Mouse (Mus musculus) ES-E14 (cell line): ENCODE data around the gene Morn1. TPM values are rescaled to one million over a fixed set of nuclear protein-coding genes. Genes with fewer than 3 reads are reported as not detected.

Source experiments
- DNase-seq: peaks from one replicate; pipeline ENCODE4 v3.0.0-alpha.2; 2013; ENCODE audit warnings: low read depth, low spot score
- H3K27ac ChIP-seq: 2 replicates; pipeline ENCODE4 v1.5.1; 2012; ENCODE audit warnings: low read depth, mild to moderate bottlenecking, low read length, moderate library complexity, mixed read lengths; ENCODE audit not compliant: poor library complexity, insufficient read depth, severe bottlenecking
- H3K36me3 ChIP-seq: 2 replicates; pipeline ENCODE4 v1.6.1; 2012; ENCODE audit warnings: mild to moderate bottlenecking, low read length, moderate library complexity, mixed read lengths; ENCODE audit not compliant: control insufficient read depth, poor library complexity, insufficient read depth, severe bottlenecking
- H3K4me1 ChIP-seq, 2 experiments: fragments of 150-350 bp in 1 of 2; sonication (generic) in 1 of 2; 2 replicates each; pipeline ENCODE4 v1.6.1; 2012; ENCODE audit warnings: low read length in 2 of 2, mild to moderate bottlenecking in 1 of 2, mixed read lengths in 1 of 2; ENCODE audit not compliant: control insufficient read depth in 2 of 2, insufficient read depth in 2 of 2, poor library complexity in 1 of 2
- H3K4me3 ChIP-seq, 2 experiments: fragments of 150-350 bp in 1 of 2; sonication (generic) in 1 of 2; 2 replicates each; pipeline ENCODE4 v1.5.1; 2012; ENCODE audit warnings: low read length in 2 of 2, low read depth in 1 of 2, mild to moderate bottlenecking in 1 of 2, mixed read lengths in 1 of 2; ENCODE audit not compliant: insufficient read depth in 1 of 2, poor library complexity in 1 of 2, severe bottlenecking in 1 of 2
- H3K9ac ChIP-seq: 2 replicates; pipeline ENCODE4 v1.6.1; 2012; ENCODE audit warnings: low read depth, mild to moderate bottlenecking, low read length, mixed read lengths; ENCODE audit not compliant: poor library complexity, insufficient read depth, severe bottlenecking
- H3K9me3 ChIP-seq: fragments of 150-350 bp; sonication (generic); 2 replicates; pipeline ENCODE4 v1.6.1; 2012; ENCODE audit warnings: low read depth, mild to moderate bottlenecking, low read length; ENCODE audit not compliant: control insufficient read depth, insufficient read depth
- CHD2 ChIP-seq: IDR thresholded peaks from 2 replicates; pipeline ENCODE4 v1.6.1; 2014; ENCODE audit warnings: mild to moderate bottlenecking, low read depth, low read length, inconsistent platforms
- HCFC1 ChIP-seq: IDR thresholded peaks from 2 replicates; pipeline ENCODE4 v1.6.1; 2012; ENCODE audit warnings: low read length, inconsistent platforms, borderline replicate concordance; ENCODE audit not compliant: insufficient read depth
- MAFK ChIP-seq: IDR thresholded peaks from 2 replicates; pipeline ENCODE4 v1.6.1; 2014; ENCODE audit warnings: mild to moderate bottlenecking, low read depth, low read length, inconsistent platforms; ENCODE audit not compliant: insufficient read depth
- ZC3H11A ChIP-seq: IDR thresholded peaks from 2 replicates; pipeline ENCODE4 v1.6.1; 2012; ENCODE audit warnings: low read depth, mild to moderate bottlenecking, inconsistent platforms, low read length, borderline replicate concordance
- ZNF384 ChIP-seq: IDR thresholded peaks from 2 replicates; pipeline ENCODE4 v1.6.1; 2012; ENCODE audit warnings: low read depth, low read length, inconsistent platforms
- in situ Hi-C, 2 experiments: fragments of 600-800 bp; cut with MboI; formaldehyde crosslinking; loops; one replicate each; pipeline ENCODE4 v1.15.1; 2025; ENCODE audit warnings: low sequenced_read_pairs in 2 of 2, inconsistent platforms in 1 of 2; ENCODE audit not compliant: unreplicated experiment in 2 of 2
- total RNA-seq: library from RNA; depleted of rRNA; stranded (reverse); fragments of 300-350 nt; gene quantifications from 2 replicates; pipeline ENCODE4 v1.2.3, GENCODE M21; 2012; rRNA removed

Gene Morn1
- total RNA-seq, result 3.4 and 3.9 TPM in 2 replicates

DNA sequence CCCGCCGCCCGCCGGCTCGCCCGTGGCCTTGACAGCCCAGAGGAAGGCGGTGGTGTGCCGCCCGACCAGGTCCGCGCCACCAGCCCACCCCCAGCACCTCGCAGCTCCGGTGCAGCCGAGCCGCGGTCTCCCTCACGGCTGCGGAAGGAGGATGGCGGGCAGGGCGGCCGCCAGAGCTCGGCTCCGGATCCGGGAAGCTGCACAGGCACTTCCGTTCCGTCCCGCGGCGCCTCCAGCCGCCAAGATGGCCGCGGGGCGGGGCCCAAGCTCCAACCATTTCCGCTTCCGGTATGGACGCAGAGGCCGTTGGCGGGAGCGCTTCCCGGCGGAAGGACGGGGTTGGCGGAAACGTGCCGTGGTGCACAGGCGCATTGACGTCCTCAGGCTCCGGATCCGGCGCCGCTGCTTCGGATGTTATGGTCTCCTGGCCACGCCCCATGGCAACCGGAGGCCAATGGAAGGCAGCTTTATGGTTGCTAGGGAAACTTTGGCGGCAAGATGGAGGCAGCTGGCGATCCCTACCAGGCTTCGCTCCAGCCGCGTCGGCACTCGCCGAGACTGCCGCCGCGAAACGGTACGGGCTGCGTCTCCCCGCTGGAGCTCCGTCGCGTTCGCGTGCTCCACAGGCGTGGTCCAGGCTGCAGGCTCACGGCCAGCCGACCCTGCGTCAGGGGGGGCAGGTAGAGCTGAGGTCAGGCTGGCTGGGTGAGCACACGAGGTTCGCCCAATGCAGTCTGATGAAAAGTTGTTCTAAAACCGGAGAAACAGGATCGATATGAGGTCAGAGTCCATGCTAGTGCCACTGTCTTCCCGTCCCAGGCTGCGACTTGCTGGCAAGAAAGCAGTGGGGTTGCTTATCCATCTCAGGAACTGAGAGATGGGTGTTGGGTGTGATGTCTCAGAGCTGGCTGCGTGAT is at the start of gene Morn1, which contains the start of gene Rer1:
Morn1 (plus strand) TSS at position 470 of the 917 bp plus-strand sequence.
Rer1 (minus strand) TSS at position 275 of the 917 bp plus-strand sequence.
- Histone ChIP-seq H3K4me1 (peaks cover 0 to 4% of the 10 kb centered on the region in 2 experiments; a peak in 1 of 4 replicates), H3K9ac (peak within 1 kb of the TSS; percentile 97), H3K36me3 (peaks cover 11% of the 10 kb centered on the region), H3K9me3 (no peaks in the 10 kb centered on the region), H3K4me3 (peak within 1 kb of the TSS; percentile 98 to 99), H3K27ac (peak within 1 kb of the TSS; percentile 86)
- TF ChIP-seq ZNF384 (no peak), HCFC1 (peak; percentile 81)
- in situ Hi-C loops, result no loop called here
- DNase-seq, result peak; percentile 99

DNA sequence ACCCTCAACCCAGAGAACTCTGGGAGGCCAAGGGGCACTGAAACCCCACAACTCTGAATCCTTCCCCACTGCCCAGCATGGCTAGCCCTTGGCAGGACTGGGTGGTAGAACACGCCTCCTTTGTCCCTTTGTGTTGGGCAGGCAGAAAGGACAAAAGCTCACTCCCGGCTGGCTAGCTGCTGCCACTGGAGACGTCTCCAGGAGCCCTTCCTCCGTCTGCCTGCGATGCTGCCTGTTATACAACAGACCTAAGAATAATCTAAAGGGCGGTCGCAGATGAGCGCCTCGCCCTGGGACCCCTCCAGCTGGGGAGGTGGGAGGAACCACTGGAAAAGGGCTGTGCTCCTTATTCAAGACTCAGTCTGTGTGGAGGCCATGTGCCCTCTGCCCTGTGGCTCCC is 46.2 kb upstream of the Morn1 start:
- Histone ChIP-seq H3K9me3 (no peaks in the 10 kb centered on the region), H3K4me1 (no peaks in the 10 kb centered on the region), H3K36me3 (no peaks in the 10 kb centered on the region), H3K27ac (no peak overlapping the region), H3K4me3 (no peak overlapping the region), H3K9ac (no peak overlapping the region)
- DNase-seq, result no peak
- TF ChIP-seq CHD2 (no peak), MAFK (no peak), HCFC1 (no peak)
- in situ Hi-C loops, result no loop called here

DNA sequence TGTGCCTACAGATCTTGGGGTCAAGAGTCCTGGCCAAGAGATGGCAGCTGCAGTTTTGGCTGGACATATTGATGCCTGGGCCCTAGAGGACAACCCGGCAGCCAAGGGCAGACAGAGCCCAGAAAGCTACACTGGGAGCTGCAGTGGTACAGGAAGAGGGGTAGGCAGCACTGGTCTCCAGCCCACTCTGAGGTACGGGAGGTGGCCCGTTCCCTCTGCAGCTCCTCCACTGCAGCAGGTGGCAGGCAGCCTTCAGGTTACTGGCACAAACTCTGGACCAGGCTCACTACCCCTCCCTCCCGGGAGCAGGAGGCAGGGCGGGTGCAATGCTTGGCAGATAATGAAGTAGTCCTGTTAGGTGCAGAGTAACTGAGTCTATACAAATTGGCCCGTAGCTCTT is 45.7 kb upstream of the Morn1 start:
- DNase-seq, result no peak
- H3K9me3 ChIP-seq, result no peaks in the 10 kb centered on the region
- H3K27ac ChIP-seq, result no peak overlapping the region
- TF ChIP-seq MAFK (no peak), CHD2 (no peak), ZNF384 (no peak), HCFC1 (no peak), ZC3H11A (no peak)
- H3K36me3 ChIP-seq, result no peaks in the 10 kb centered on the region
- no peak overlapping the region for H3K4me3 ChIP-seq
- in situ Hi-C loops, result no loop called here
- no peaks in the 10 kb centered on the region for H3K4me1 ChIP-seq
- H3K9ac ChIP-seq, result no peak overlapping the region

DNA sequence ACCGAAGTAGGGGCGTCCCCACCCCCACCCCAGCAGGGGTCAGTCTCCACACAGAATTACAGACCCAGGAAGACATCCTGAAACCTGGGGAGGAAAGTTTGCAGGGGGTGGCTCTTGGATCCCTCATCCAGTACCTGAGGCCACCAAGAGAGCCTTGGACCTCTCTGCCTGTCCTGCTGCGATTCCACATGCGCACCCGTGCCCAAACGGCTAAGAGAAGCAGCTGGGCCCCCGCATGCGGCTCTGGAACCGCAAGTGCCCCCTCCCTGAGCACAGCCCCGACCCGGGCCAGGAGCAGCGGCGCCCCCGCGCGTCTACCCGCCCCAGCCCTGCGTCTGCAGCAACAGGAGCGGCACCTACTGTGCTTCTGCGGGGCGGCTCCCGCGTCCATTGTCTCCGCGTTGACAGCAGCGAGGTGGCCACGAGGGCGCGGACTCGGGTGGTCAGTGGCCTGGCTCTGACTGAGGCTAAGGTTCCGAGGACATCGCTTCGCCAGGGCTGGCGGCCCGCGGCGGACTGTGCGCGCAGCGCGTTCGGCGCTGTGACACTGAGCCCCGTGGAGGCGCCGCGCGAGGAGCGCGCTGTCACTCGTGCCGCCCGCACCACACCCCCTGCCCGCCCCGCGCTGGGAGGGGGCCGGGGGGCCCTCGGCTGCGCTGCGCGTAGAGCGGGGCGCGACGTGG is 43.6 kb upstream of the Morn1 start:
- no peak overlapping the region for H3K27ac ChIP-seq
- H3K4me3 ChIP-seq, result peak overlapping the region; percentile 39 to 56; a peak in 3 of 4 replicates
- H3K4me1 ChIP-seq, result no peaks in the 10 kb centered on the region
- H3K36me3 ChIP-seq, result no peaks in the 10 kb centered on the region
- no peaks in the 10 kb centered on the region for H3K9me3 ChIP-seq
- in situ Hi-C loops, result no loop called here
- no peak for TF ChIP-seq HCFC1
- no peak for TF ChIP-seq CHD2
- TF ChIP-seq ZNF384, result no peak
- TF ChIP-seq MAFK, result no peak
- no peak for TF ChIP-seq ZC3H11A
- H3K9ac ChIP-seq, result peak overlapping the region; percentile 3; the same call in 1 of the 2 replicates
- no peak for DNase-seq
